Mouse (Mus musculus) kidney, postnatal 25 days (tissue): ENCODE data around the gene Kcnab2.
A peak's percentile ranks its signal among the peaks of the same experiment; 100 is the strongest.

ENCODE experiments used
- DNase-seq, 2 experiments: peaks; one replicate each; pipeline ENCODE4 v3.0.0; 2021; ENCODE audit warnings: mixed read lengths in 2 of 2

Gene Kcnab2

DNA sequence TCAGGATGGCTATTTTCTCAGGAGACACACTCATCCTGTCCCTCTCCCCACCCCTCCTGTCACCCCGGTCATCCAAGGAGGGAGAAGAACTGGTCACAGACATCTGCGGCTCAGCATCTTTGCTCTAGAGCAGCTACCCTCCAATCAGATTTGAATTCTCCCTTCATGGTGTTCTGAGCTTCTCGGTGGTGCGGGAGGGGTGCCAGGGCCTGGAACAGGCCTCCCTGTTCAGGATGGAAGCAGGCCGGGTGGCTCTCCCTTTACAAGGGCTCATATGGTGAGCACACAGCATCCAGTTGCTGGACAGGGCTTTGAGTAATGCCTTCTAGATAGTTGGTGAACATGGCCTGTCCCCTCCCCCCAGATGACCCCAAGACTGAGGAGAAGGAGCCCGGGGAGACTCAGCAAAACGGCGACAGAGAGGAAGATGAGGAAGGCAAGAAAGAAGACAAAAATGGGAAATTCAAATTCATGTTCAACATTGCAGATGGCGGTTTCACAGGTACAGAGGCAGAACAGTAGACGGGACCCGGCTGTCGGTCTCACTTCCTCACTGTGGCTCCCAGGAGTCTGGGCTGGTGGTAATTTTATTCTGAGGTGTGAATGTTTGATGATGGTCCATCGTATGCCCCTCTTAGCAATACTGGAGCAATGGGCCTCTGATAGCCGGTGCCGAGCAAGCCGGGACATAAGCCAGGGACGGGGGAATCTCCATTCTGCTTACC is 95.0 kb downstream of the Kcnab2 start:
- no peak for DNase-seq

DNA sequence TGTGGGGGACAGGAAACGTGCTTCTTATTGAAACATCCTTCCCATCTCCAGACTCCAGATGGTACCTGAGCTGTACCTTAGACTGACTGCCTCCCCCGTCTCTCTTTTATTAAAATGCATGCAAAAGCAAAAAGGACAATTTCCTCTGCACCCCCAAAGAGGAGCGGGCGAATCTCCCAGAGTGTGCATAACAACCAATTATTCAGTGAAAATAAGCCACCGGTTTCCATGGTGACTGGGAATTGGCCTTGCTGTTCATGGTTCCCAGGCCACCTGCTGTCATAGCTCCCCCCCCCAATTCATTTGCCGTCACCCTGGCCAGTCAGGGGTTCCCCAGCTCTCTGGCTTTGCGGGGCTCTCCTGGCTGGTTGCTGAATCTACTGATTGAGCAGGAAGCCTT is 112.4 kb downstream of the Kcnab2 start:
- no peak for DNase-seq

GRCm38 (mm10) chr4:152362180-152362579 is 115.5 kb downstream of the Kcnab2 start:
- no peak for DNase-seq

DNA sequence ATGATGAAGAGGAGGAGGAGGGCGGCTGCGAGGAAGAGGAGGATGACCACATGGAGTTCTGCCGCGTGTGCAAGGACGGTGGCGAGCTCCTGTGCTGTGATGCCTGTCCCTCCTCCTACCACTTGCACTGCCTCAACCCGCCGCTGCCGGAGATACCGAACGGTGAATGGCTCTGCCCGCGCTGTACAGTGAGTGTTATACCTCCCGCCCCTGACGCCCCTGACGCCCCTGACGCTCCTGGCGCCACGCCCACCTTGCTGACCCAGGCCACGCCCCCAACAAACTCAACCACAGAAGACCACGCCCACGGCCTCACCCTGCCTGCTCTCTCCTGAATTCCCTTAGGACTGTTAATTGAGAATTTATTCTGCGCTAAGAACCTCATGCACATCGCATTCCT is 116.8 kb downstream of the Kcnab2 start:
- DNase-seq, result peak; percentile 30 to 51

- DNase-seq, result no peak
Measured at GRCm38 (mm10) chr4:152359700-152360099, 118.0 kb downstream of the Kcnab2 start.

DNA sequence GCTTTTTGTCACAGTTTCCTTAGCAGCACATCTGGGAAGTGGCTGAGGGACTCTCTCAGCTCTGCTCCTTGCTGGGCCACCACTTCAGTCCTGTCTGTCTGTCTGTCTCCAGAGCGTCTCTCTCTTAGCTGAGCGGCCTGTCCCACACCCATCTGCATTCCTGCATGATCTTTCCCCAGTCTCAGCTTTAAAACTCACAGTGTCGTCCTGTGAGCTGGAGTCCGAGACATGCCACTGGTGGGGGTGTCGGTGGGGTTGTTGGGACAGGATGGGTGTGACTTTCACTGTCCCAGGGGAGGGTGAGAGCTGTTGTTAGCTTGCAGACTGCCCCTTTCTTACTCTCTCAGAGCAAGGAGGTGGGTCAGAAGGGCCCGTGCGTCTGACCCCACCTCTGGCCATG is 122.0 kb downstream of the Kcnab2 start:
- DNase-seq, result no peak

- DNase-seq, result no peak
Measured at GRCm38 (mm10) chr4:152353886-152354637, 123.6 kb downstream of the Kcnab2 start.

GRCm38 (mm10) chr4:152351422-152352305 is 126.0 kb downstream of the Kcnab2 start:
- DNase-seq, result no peak

DNA sequence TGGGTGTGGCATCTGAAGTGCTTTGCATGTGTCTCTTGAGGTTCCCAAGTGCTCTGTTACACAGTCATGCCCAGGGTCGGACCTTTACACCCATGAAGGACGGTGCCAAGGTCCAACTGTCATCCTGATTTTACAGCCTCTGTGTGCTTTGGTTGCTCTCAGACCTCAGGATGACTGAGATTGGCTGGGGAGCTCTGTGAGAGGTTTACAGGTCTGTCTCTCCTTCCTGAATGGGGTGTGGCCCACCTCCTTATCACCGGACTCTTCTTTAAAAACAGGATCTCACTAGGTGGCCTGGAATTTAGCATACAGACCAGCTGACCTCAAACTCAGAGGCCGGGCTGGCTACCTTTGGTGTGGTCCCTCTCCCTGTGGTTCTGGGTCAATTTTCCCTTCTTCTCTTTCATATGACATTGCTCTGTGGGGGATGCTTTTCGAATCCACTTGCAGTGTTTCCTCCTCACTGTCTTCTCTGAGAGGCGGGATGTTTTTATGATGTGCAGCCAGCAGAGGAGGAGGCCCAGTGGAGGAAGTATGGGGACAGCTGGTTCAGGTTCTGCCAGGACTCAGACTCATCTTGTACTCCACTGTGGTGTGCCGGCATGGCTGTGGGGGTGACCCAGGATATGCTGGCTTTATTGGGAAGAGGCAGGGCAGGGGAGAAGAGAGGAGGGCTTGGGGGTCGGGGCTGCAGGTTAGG is 126.8 kb downstream of the Kcnab2 start:
- no peak for DNase-seq

- no peak for DNase-seq
Measured at GRCm38 (mm10) chr4:152349837-152350381, 127.8 kb downstream of the Kcnab2 start.

GRCm38 (mm10) chr4:152345120-152345889 is 132.4 kb downstream of the Kcnab2 start:
- peak in 1 of 2 experiments; percentile 68 for DNase-seq

DNA sequence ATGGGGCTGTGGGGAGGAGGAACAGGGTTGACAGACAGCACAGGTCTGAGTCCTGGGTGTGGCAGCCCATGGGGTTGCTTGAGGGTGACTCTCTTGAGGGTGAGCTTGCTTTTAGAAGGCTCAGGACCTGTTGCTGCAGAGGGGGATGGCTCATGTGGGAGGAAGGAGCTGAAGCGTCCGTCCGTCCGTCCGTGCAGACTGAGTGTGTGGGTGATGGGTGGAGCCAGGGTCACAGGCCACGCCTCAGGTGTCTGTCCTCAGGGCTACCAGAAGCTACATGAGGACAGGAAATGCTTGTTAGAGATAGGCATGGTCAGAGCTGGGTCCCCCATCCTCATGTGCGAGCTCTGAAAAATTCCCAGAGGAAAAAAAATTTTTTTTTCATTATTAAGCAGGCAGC is 133.0 kb downstream of the Kcnab2 start:
- no peak for DNase-seq

DNA sequence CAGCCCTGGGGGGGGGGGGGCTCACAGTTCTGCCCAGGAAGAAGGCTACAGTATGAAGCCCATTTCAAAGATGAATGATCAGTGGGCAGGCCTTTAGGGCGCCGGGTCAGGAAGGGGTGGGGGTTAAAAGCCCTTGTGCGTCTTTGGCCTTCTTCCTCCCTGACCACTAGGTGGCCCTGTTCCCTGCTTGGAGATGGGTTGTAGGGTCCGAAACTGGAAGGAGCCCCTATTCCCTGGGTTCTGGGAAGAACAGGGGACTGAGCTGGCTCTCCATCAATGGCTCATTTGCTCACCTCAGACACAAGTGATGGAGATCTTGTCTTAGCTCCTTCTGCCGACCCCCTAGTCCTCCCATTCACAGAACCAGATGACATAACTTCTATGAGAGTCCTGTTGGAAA is 134.4 kb downstream of the Kcnab2 start:
- DNase-seq, result peak in 1 of 2 experiments; percentile 12
